Mouse (Mus musculus) common myeloid progenitor, adult 5-6 weeks (primary cell): Measurements from ENCODE around the gene Ghrhr. TPM values are rescaled to one million over a fixed set of nuclear protein-coding genes. Genes with fewer than 3 reads are reported as not detected.

ENCODE experiments used
- ATAC-seq: replicated peaks from 2 replicates; pipeline ENCODE4 v1.8.0; 2016; ENCODE audit warnings: low read depth, mild to moderate bottlenecking, moderate TSS enrichment, inconsistent platforms; ENCODE audit not compliant: poor library complexity, severe bottlenecking
- total RNA-seq: library from RNA; stranded (forward); fragments of 200-1000, 187-1606 nt; gene quantifications from 2 replicates; pipeline ENCODE4 v1.2.3, GENCODE M21; 2017

Gene Ghrhr
- not detected in 2 replicates for total RNA-seq

DNA sequence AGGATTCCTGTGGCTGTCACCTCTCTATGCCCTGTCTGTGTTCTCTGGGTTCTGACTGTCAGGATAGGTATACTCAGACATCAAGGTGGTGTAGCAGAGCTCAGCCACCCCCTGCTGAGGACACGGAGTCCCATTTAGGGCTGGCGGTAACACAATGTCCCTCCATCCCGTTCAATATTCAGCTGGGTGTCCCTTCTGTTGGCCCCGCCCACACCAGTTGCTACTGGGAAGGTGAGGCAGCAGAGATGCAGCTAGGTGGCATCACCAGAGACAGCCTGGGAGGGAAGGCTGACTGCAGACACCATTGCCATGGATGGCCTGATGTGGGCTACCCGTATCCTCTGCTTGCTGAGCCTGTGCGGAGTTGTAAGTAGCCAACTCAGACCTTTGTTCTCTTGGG lies at the start of gene Ghrhr:
Ghrhr (plus strand) TSS at position 220 of the 400 bp plus-strand sequence.
- ATAC-seq = no peak

DNA sequence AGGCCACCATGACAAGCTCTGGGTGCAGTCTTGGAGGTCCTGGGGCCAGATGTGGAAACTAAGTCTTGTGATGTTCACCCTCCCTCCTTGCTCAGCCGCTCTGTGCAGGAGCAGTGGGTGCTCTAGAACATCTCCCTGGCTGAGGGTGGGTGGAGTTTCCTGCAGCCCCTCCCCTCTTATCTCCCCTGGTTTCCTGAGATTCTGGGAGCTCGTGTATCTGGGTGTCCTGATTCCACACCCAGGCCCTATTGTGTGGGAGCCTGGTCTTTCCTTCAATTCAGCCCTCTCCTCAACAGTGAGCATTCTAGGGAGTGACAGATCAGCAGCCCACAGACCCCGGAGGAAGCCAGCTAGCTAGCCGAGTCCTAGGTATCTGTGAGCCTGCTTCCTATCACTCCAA lies 49.8 kb upstream of the Ghrhr start:
- peak; percentile 50 for ATAC-seq

GRCm38 (mm10) chr6:55327326-55327725 lies 48.8 kb upstream of the Ghrhr start:
- no peak for ATAC-seq

DNA sequence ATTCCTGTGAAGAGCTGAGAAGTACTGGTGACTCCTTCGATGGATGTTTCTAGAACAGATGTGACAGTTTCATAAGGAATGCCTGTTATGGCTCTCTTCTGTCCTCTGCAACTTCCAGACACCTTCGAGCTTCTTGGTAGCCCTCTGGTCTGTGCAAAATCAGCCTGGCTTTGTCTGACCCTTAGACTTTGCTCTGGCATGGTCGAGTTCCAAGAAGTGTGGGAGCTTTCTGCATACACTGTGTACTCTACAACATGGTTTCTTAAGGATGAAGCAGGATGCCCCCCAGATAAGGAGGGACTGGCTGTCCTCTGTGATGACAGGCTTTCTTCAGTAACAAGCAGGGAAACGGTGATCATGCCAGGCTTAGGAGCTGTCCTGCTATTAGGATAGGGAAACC lies 47.9 kb upstream of the Ghrhr start:
- ATAC-seq = no peak

- peak; percentile 69 for ATAC-seq
Measured at GRCm38 (mm10) chr6:55331315-55331714, 44.8 kb upstream of the Ghrhr start.

DNA sequence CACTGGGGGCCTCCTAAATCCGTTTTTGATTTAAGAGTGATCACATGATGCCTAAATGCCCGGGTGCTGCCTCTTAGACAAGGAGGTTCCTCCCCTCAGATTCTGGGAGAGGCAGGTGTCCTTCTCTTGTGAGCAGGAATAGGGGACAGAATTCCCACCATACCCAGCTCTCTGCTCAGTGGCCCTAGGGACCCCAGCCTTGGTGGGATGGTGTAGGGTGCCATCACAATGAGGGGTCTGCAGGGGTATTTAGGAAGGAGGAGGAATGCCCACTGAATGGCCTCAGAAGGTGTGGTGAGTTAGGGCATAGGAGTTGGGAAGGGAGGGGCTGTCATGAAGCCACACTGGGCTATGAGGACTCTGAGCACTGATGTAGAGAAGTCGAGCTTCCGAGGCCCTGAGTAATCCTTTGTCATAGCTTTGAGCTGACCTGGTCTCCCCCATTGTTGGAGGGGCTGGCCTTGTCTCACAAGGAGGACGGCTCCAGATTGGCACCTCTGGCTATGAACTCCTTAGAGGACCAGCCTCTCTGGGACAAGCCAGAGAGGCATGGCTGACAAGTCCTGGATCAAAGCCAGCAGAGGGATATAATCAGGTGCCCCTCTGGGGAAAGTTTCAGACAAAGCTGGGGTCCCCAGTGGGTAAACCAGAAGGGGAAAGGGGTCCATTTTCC lies 43.9 kb upstream of the Ghrhr start:
- no peak for ATAC-seq

GRCm38 (mm10) chr6:55332773-55333109 lies 43.4 kb upstream of the Ghrhr start:
- ATAC-seq = no peak

GRCm38 (mm10) chr6:55335989-55336514 lies 40.0 kb upstream of the Ghrhr start, which contains the start of gene Aqp1:
TSS of gene Aqp1 (plus strand) at chr6:55336432.
- peak; percentile 64 for ATAC-seq

DNA sequence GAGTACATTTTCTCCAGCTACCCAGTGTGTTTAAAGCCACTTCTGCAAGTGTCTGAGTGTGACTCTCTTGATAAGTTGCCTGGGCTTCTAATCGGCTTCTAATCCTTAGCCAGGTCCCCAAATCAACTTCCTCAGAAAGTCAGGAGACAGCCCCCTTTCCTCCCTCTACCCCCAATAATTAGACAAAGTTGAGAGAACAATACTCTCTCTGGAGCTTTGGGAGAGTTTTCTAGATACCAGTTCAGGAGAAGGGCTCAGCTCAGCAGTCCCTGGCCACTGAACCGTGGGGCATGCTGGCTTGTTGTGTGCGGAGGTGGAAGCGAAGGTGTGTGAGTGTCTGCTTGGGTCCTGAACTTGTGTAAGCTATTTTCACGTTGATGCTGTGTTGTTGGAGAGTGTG lies 38.9 kb upstream of the Ghrhr start:
- ATAC-seq = no peak

DNA sequence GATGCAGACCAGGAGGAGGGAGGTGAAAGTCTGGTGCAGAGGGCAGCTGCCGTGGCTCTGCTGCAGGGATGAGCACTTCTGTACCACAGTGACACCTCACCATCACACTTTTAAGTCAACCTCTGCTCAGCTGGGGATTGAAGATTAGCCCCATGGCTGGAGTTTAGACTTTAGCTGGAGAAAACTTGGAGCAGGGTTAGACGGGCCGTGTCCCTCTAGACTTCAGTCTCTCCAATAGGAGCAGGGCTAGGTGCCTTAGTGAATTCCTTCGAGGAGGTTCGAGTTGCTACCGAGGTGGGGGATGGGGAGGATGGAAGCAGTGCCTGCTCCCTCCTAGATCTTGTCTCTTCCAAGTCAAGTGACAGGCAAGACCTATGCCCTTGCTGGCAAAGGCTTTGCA lies 38.0 kb upstream of the Ghrhr start:
- no peak for ATAC-seq

DNA sequence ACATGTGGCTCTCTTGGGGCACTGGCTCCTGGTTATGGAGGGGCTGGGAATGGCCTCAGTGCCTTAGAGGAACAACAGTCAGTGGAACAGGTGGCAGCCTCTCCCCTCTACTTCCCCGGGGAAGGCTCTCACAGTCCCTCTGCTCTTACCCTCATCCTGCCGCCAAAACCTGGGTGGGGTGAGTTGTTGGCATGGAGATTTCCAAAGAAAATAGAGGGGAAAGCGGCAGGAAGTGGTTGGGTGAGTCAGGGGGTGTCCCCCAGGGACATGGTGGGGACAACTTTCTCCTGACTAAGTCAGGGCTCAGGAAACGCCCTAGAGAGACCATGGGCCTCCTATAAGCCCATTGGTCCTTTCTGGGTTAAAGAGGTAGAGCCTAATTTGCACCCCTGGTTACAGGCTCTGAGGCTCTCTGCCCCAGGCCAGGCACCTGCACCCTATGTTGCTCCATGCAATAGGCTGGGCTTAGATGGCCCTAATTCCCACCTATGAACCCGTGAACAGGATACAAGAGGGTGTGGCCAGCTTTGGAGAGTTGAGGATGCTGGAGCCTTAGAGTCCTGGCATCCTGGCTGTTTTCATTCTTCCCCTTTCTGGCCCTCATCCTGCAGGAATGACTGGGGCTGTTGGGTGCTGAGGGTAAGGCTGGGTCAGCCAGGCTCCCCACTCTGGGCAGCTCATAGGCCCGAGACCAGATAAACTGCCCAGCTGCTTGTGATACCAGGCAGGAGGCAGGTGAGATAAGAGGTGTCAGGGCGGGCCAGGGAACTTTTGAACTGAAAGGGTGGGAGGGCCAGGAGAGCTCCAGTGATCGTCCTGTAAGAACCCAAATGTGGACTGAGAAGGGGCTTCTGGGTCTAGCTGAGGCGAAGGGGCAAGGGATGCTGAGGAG lies 36.9 kb upstream of the Ghrhr start:
- no peak for ATAC-seq

DNA sequence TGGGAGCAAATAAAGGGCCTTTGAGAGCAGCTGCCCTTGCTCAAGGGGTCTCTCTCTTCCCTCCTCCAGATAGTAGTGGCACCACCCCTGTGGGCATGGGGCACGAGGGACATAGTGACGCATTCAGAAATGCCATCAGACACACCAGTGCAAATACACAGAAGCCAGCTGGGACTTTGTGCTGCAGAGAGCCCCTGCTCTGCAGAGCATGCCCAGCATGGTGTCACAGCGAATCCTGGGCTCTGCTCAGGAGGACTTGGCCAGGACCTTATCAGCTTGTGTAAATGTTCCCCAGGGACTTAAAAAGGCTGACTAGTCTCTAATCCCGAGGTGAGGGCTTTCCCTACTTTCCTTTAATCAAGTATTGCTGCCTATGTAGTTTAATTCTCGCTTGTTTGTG lies 34.4 kb upstream of the Ghrhr start:
- no peak for ATAC-seq

- no peak for ATAC-seq
Measured at GRCm38 (mm10) chr6:55342328-55342727, 33.8 kb upstream of the Ghrhr start.

DNA sequence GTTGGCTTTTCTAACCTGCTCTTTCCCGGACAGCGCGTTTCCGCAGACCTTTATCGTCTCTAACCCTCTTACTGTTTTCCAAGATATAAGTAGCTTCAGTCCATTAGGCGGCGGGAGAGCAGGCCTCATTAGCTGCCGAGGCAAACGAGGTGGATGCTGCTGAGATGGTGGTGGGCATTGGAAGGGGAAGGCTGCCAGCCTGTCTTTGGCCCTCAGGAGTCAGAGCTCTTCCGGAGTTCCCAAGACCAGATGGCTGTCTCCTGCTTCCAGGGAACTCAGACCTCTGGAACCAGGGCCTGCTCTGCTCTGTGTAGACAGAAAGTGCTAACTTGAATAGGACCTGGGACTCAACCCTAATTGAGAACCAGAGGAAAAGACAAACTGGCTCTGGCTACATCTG lies 32.6 kb upstream of the Ghrhr start:
- no peak for ATAC-seq

DNA sequence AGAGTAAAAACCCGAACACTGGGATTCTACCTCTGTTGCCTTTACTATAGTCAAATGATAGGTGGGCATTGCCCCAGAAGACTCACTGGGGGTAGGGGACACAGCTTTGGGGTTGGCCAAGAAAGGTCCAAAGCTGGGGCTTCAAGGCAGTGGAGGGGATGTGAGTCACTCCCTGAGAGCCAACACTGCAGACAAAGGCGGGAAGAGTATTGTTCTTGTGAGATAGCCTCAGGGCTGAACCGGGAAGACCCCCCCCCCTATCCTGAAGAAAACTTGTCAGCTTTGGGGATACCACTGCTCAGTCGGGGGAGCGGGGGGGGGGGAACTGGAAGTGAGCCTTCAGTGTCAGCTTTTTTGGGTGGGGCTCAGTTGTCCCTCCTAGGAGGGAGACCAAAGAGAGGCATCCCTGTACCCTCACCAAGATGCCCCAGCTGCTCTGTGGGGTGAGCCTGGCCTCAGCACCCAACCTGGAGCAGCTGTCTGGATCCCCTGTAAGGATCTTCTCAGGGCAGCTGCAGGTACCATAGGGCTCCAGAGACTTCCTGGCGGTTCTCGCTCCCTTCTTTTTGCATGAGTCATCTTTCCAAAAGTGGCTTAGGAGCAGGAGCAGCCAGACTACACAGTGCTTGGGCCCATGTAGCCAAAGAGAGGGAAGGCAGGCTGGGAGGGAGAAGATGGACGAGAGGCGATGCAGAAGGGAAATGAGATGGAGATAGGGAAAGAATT lies 31.6 kb upstream of the Ghrhr start:
- no peak for ATAC-seq

GRCm38 (mm10) chr6:55345264-55345663 lies 30.8 kb upstream of the Ghrhr start:
- ATAC-seq = no peak

DNA sequence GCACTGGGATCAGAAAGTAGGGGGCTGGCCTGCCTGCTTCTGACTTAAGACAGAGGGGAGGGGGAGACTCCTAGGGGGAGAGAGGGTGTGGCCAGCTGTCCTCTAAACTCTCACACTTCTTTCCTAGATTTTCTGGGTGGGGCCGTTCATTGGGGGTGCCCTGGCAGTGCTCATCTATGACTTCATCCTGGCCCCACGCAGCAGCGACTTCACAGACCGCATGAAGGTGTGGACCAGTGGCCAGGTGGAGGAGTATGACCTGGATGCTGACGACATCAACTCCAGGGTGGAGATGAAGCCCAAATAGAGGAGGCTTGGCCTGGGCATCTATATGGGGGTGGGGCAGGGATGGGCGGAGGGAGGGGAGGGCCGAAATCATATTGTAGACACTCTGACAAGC lies 29.6 kb upstream of the Ghrhr start:
- no peak for ATAC-seq

DNA sequence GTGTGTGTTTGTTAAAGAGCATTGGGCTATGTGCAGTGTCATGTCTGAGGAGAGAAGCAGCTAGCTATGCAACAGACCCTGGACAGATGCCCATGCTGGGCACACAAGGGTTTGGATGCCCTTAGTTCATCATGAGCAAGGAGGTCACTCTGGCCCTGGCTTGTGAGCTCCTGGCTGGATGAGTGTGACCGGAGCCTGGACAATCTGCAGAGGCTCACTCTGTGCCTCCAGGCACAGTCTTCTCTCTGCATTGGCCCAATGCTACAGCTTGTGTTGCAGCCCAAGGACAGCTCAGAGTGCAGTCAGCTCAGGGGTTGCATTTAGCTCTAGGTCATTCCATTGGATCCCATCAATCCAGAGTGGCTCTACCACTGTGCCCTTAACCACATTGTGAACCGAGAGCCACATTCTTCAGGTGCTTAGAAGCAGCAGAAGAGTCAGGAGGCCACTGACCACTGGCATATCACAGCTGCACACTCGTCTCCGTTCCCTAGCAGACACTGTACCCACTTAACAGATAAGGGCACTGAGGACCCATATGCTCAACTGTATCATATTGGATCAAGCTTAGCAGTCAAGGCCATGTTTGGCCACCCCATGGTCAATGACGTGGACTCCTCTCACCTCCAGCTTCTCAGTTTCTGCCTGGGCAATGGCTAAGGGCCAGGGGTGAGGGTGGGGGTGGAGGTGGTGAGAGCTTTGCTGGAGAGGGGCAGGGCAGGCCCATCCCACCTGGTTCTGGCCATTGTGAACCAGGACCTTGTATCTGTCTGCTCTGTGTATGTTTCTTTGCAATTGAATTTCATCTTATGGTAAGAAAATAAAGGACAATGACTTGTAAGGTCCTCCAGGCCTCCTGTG lies 28.2 kb upstream of the Ghrhr start:
- no peak for ATAC-seq

- ATAC-seq = no peak
Measured at GRCm38 (mm10) chr6:55349231-55349630, 26.9 kb upstream of the Ghrhr start.
